Mouse (Mus musculus) lung, adult 10 weeks (tissue): Measurements from ENCODE around the gene Zfp322a. TPM values are rescaled to one million over a fixed set of nuclear protein-coding genes. Genes with fewer than 3 reads are reported as not detected.

Source experiments
- polyA plus RNA-seq: library from polyadenylated mRNA; stranded (reverse); fragments of 350-450 nt; fragmentation: Illumina TruSeq; extraction: RNeasy Lipid Tissue Mini Kit (QIAGEN cat#74804); gene quantifications from one replicate; pipeline ENCODE4 v1.2.3, GENCODE M21; 2014; ENCODE audit warnings: low read depth, low replicate concordance; ENCODE audit not compliant: insufficient read depth

The Zfp322a gene
- 7.0 TPM for polyA plus RNA-seq

DNA sequence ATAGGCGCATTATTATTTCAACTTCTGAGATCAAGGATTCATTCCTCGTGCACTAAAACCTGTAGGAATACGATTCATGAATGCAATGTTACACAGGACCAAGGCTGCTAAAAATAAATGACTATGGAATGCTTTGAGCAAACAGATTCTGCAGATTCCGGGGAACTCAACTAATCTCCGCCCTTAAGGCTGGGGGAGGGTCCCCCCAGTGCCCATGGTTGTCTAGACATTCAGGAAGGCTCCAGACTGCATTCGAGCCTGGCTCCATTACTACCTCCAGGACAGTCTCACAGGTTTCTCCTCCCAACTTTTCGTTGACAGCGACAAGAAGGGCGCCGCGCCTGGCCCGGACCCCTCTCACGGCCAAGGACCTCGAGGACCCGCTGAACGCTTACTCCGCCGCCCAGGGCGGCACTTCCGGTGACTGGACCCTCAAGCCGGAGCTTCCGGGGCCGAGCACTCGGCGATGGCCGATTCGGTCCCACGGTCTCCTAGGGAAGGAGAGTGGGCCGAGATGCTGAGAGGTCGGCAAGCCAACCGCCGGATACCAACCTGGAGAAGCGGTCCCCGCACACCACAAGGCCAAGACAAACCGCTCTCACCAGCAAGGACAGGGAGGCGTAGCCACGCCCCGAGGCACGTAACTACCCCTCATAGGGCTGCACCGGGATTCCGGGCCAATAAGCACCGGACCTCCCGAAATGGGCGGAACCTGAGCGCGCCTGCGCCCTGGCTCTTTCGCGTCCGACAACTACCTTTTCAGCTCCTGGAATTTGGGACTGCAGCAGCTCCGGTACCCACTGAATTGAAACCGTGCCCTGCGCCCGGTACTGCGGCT, at the start of gene Zfp322a:
Gene Zfp322a (minus strand): TSS at position 626 of the 838 bp plus-strand sequence.

Other genes with a start within 250 kb of the Zfp322a start
- gene Vmn1r218, start 236.1 kb downstream of the Zfp322a start, polyA plus RNA-seq = not detected
- not detected for gene Vmn1r219, start 209.9 kb downstream of the Zfp322a start, polyA plus RNA-seq
- gene Vmn1r220, start 181.2 kb downstream of the Zfp322a start, polyA plus RNA-seq = not detected
- gene Vmn1r221, start 155.1 kb downstream of the Zfp322a start, polyA plus RNA-seq = not detected
- not detected for gene Vmn1r222, start 133.3 kb downstream of the Zfp322a start, polyA plus RNA-seq
- not detected for gene Vmn1r223, start 122.1 kb downstream of the Zfp322a start, polyA plus RNA-seq
- 4.5 TPM for gene Abt1, start 54.7 kb upstream of the Zfp322a start, polyA plus RNA-seq
- not detected for gene Btn1a1, start 96.7 kb upstream of the Zfp322a start, polyA plus RNA-seq
- not detected for gene Btn2a2, start 119.6 kb upstream of the Zfp322a start, polyA plus RNA-seq
- gene Hist1h4h, start 161.8 kb upstream of the Zfp322a start, polyA plus RNA-seq = 16.1 TPM
- gene Hist1h2af, start 164.7 kb upstream of the Zfp322a start, polyA plus RNA-seq = not detected
- not detected for gene Hist1h3g, start 166.2 kb upstream of the Zfp322a start, polyA plus RNA-seq
- 0.28 TPM for gene Hist1h2bh, start 174.2 kb upstream of the Zfp322a start, polyA plus RNA-seq
- gene Hist1h3f, start 174.8 kb upstream of the Zfp322a start, polyA plus RNA-seq = not detected
- not detected for gene Hist1h4f, start 182.4 kb upstream of the Zfp322a start, polyA plus RNA-seq
- 0.08 TPM for gene Hist1h1d, start 184.1 kb upstream of the Zfp322a start, polyA plus RNA-seq
- gene Hist1h3e, start 193.2 kb upstream of the Zfp322a start, polyA plus RNA-seq = not detected
- not detected for gene Hist1h2ae, start 202.0 kb upstream of the Zfp322a start, polyA plus RNA-seq
- 1.5 TPM for gene Hist1h2bg, start 202.2 kb upstream of the Zfp322a start, polyA plus RNA-seq
- not detected for gene Hist1h2bf, start 205.0 kb upstream of the Zfp322a start, polyA plus RNA-seq
- not detected for gene Hist1h2ad, start 205.2 kb upstream of the Zfp322a start, polyA plus RNA-seq
- gene Hist1h3d, start 206.6 kb upstream of the Zfp322a start, polyA plus RNA-seq = 1.1 TPM
- not detected for gene Hist1h4d, start 212.4 kb upstream of the Zfp322a start, polyA plus RNA-seq